Mouse (Mus musculus) E14TG2a.4 (cell line): ENCODE data around the gene Bclaf1.

Source experiments
- CTCF ChIP-seq: conservative IDR thresholded peaks from 2 replicates; pipeline ENCODE4 v1.5.1; 2014; ENCODE audit warnings: low read length
- POU5F1 ChIP-seq: IDR thresholded peaks from 2 replicates; pipeline ENCODE4 v1.6.1; 2014; ENCODE audit warnings: low read length, borderline replicate concordance

DNA sequence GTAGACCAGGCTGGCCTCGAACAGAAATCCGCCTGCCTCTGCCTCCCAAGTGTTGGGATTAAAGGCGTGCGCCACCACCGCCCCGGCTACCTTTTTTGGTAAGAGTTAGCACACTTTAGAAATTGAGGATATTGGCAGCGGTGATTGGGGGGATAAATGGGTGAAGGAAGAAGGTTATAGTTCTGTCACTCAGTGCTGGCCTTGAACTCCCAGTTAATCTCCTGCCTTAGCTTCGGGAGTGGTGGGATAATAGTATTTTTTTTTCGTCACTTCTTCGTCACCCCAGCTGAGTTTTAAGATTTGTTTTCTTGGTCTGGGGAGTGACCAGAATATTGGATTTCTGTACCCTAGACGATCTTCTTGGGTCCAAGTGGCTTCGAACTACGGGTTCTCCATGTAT is 1.2 kb downstream of the Bclaf1 start:
- TF ChIP-seq CTCF: no peak
- TF ChIP-seq POU5F1: no peak
